Mouse (Mus musculus) liver, embryonic 14.5 days (tissue): Measurements from ENCODE around the gene Clhc1. TPM values are rescaled to one million over a fixed set of nuclear protein-coding genes. Genes with fewer than 3 reads are reported as not detected.

ENCODE experiments used
- ATAC-seq: fragments of 200-750 bp; cut with Nextera tagmentation; 2 replicates; pipeline ENCODE4 v1.8.0; 2017; ENCODE audit warnings: moderate number of reproducible peaks, mild to moderate bottlenecking, moderate library complexity; ENCODE audit not compliant: insufficient read depth
- DNase-seq, 3 experiments: peaks; one replicate each; pipeline ENCODE4 v3.0.0-alpha.2; 2012 to 2013; ENCODE audit warnings: low read depth in 3 of 3, low spot score in 3 of 3
- H3K27ac ChIP-seq: fragments of 300-500 bp; sonication (generic); 2 replicates; pipeline ENCODE4 v1.5.1; 2014; ENCODE audit warnings: moderate library complexity, mild to moderate bottlenecking, control low read depth, inconsistent platforms
- H3K27me3 ChIP-seq: fragments of 300-500 bp; sonication (generic); 2 replicates; pipeline ENCODE4 v1.6.1; 2014; ENCODE audit warnings: mild to moderate bottlenecking, low read length, moderate library complexity; ENCODE audit not compliant: control insufficient read depth, insufficient read depth
- H3K36me3 ChIP-seq: fragments of 300-500 bp; sonication (generic); replicated peaks from 2 replicates; pipeline ENCODE4 v1.6.1; 2014; ENCODE audit warnings: low read depth; ENCODE audit not compliant: control insufficient read depth, insufficient read depth
- H3K4me1 ChIP-seq, 2 experiments: fragments of 200-500 bp in 1 of 2; fragments of 300-500 bp in 1 of 2; sonication (generic) in 1 of 2; replicated peaks; 2 replicates each; pipeline ENCODE4 v1.6.1; 2012 to 2014; ENCODE audit warnings: antibody characterized with exemption in 1 of 2, inconsistent platforms in 1 of 2, low read length in 1 of 2; ENCODE audit not compliant: control insufficient read depth in 2 of 2, insufficient read depth in 2 of 2
- H3K4me2 ChIP-seq: fragments of 300-500 bp; sonication (generic); 2 replicates; pipeline ENCODE4 v1.6.1; 2014; ENCODE audit warnings: low read depth, mild to moderate bottlenecking, control low read depth, moderate library complexity
- H3K4me3 ChIP-seq, 2 experiments: fragments of 200-500 bp in 1 of 2; fragments of 300-500 bp in 1 of 2; sonication (generic) in 1 of 2; 2 replicates each; pipeline ENCODE4 v1.5.1; 2012 to 2014; ENCODE audit warnings: low read depth in 2 of 2, low read length in 2 of 2, mild to moderate bottlenecking in 2 of 2, control low read depth in 1 of 2, inconsistent platforms in 1 of 2, moderate library complexity in 1 of 2; ENCODE audit not compliant: insufficient read depth in 1 of 2
- H3K9ac ChIP-seq: fragments of 300-500 bp; sonication (generic); replicated peaks from 2 replicates; pipeline ENCODE4 v1.6.1; 2014; ENCODE audit warnings: mild to moderate bottlenecking, control low read depth, moderate library complexity
- H3K9me3 ChIP-seq: fragments of 300-500 bp; sonication (generic); 2 replicates; pipeline ENCODE4 v1.6.1; 2016; ENCODE audit warnings: low read length, mixed read lengths; ENCODE audit not compliant: control insufficient read depth
- CTCF ChIP-seq: IDR thresholded peaks from 2 replicates; pipeline ENCODE4 v1.5.1; 2016; ENCODE audit warnings: antibody characterized with exemption, low read depth, control low read depth
- EP300 ChIP-seq: IDR thresholded peaks from 2 replicates; pipeline ENCODE4 v1.6.1; 2016; ENCODE audit warnings: antibody characterized with exemption, low read depth
- WGBS: fragments of 180-500 bp; shearing (Covaris S2); extraction: QIAGEN DNeasy Blood & Tissue Kit; methylation state at CpG from one replicate; pipeline ENCODE4 v1.1.7; 2014; ENCODE audit not compliant: insufficient replicate concordance; 5-methylcytosine and 5-hydroxymethylcytosine counted together
- polyA plus RNA-seq, 2 experiments: library from polyadenylated mRNA; depleted of rRNA in 1 of 2; stranded (reverse) in 1 of 2; unstranded in 1 of 2; fragments of >200 nt; fragmentation: Nextera tagmentation in 1 of 2; extraction: Ambion mirVana in 1 of 2; gene quantifications; 2 replicates each; pipeline versions ENCODE4 v1.2.1 to v1.2.3; 2012 to 2014

The Clhc1 gene
- polyA plus RNA-seq, 2 experiments: 0.10 TPM; not detected in 1

- peak; percentile 17; the same call in 1 of the 2 replicates for ATAC-seq
- no peak for TF ChIP-seq CTCF
- TF ChIP-seq EP300: no peak
- H3K27ac ChIP-seq: peak overlapping the region; percentile 54
- H3K27me3 ChIP-seq: no peaks in the 10 kb centered on the region
- H3K36me3 ChIP-seq: peaks cover 29% of the 10 kb centered on the region
- peak overlapping the region; percentile 90 for H3K9ac ChIP-seq
- WGBS: under 1% methylated on average over 27 of the region's 27 CpGs
- H3K4me3 ChIP-seq: peak overlapping the region; percentile 87 to 99
- H3K4me2 ChIP-seq: peak overlapping the region; percentile 90
- peaks cover 8 to 13% of the 10 kb centered on the region in 2 experiments for H3K4me1 ChIP-seq
- no peaks in the 10 kb centered on the region for H3K9me3 ChIP-seq
- no peak for DNase-seq
These were observed 450 bp upstream of the Clhc1 start for GRCm38 (mm10) chr11:29547249-29547751.

GRCm38 (mm10) chr11:29548504-29549424 lies 1.0 kb downstream of the Clhc1 start:
- peaks cover 8 to 13% of the 10 kb centered on the region in 2 experiments for H3K4me1 ChIP-seq
- peak overlapping the region; percentile 78 for H3K4me2 ChIP-seq
- peak overlapping the region; percentile 90 for H3K9ac ChIP-seq
- DNase-seq (no peak), ATAC-seq (no peak)
- TF ChIP-seq CTCF (no peak), EP300 (no peak)
- no peaks in the 10 kb centered on the region for H3K27me3 ChIP-seq
- H3K36me3 ChIP-seq: peaks cover 26% of the 10 kb centered on the region
- peak overlapping the region; percentile 59 for H3K27ac ChIP-seq
- H3K4me3 ChIP-seq: peak overlapping the region; percentile 87 to 99
- 14% methylated on average over 23 of the region's 23 CpGs for WGBS
- no peaks in the 10 kb centered on the region for H3K9me3 ChIP-seq

DNA sequence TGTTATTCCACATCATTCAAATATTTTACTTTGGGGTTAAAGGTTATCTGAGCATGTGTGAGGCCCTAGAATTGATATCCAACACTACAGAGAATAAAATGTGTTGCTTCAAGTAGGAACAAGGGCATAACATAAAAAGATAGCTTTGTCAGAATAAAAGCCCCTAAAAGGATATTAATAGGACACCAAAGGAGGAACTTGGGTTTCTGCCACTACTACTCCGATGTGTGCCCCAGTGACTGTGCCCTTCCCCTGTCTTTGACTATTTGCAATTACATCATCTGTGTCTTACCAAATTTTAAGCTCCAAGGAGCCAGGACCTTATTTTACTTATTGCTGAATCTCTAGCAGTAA lies 1.7 kb downstream of the Clhc1 start:
- Histone ChIP-seq H3K36me3 (peaks cover 19% of the 10 kb centered on the region), H3K4me2 (peak overlapping the region; percentile 78), H3K9me3 (no peaks in the 10 kb centered on the region), H3K4me1 (peaks cover 8 to 13% of the 10 kb centered on the region in 2 experiments), H3K27me3 (no peaks in the 10 kb centered on the region), H3K9ac (no peak overlapping the region), H3K4me3 (no peak overlapping the region), H3K27ac (no peak overlapping the region)
- TF ChIP-seq CTCF (no peak; the same call in 1 of the 2 replicates), EP300 (no peak)
- DNase-seq: no peak
- no peak for ATAC-seq
- 32% methylated on average over 1 of the region's 1 CpGs for WGBS

GRCm38 (mm10) chr11:29560452-29560851 lies 12.7 kb downstream of the Clhc1 start:
- ATAC-seq (no peak), DNase-seq (no peak)
- Histone ChIP-seq H3K9me3 (no peaks in the 10 kb centered on the region), H3K27me3 (no peaks in the 10 kb centered on the region), H3K36me3 (no peaks in the 10 kb centered on the region), H3K4me3 (no peak overlapping the region), H3K4me2 (no peak overlapping the region), H3K9ac (no peak overlapping the region), H3K4me1 (no peaks in the 10 kb centered on the region), H3K27ac (no peak overlapping the region)
- TF ChIP-seq CTCF: no peak
- 71% methylated on average over 9 of the region's 9 CpGs for WGBS

- ATAC-seq: no peak
- no peaks in the 10 kb centered on the region for H3K36me3 ChIP-seq
- no peak overlapping the region for H3K9ac ChIP-seq
- H3K4me3 ChIP-seq: no peak overlapping the region
- H3K4me2 ChIP-seq: no peak overlapping the region
- H3K9me3 ChIP-seq: no peaks in the 10 kb centered on the region
- no peak for DNase-seq
- no peaks in the 10 kb centered on the region for H3K4me1 ChIP-seq
- H3K27me3 ChIP-seq: no peaks in the 10 kb centered on the region
- no peak overlapping the region for H3K27ac ChIP-seq
- WGBS: 71% methylated on average over 3 of the region's 3 CpGs
- TF ChIP-seq CTCF: no peak
- TF ChIP-seq EP300: no peak
These were observed 13.2 kb downstream of the Clhc1 start for GRCm38 (mm10) chr11:29560990-29561389.
